Mouse (Mus musculus): ENCODE measurements around the gene Foxm1. TPM values are rescaled to one million over a fixed set of nuclear protein-coding genes. Genes with fewer than 3 reads are reported as not detected.

Gene Foxm1
- polyA plus RNA-seq, 1 experiment from 2014 or later: 25.7 TPM

DNA sequence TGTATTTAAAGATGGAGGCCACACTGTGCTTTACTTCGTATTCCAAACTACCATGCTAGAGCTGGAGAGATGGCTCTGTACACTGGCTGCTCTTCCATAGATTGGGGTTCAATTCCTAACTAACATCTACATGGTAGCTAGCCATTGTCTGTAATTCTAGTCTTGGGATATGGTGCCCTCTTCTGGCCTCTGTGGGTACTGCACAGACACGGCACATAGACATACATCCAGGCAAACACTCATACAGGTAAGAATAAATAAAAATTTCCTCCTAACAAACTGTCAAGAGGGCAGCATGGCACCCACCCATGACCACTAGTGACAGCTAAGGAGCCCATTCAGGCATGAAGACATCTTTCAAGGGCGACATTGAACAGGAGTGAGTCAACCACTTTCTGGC, 48.3 kb downstream of the Foxm1 start:
- Histone ChIP-seq H3K9me3 (no peaks in the 10 kb centered on the region), H3K27me3 (replicated peaks) (no peaks in the 10 kb centered on the region), H3K4me2 (replicated peaks) (no peak overlapping the region), H3K9ac (no peak overlapping the region), H3K4me1 (replicated peaks) (no peaks in the 10 kb centered on the region), H3K36me3 (peaks cover 40% of the 10 kb centered on the region), H3K27ac (no peak overlapping the region), H3K4me3 (replicated peaks) (no peak overlapping the region)
- 16% methylated on average over 3 of the region's 3 CpGs for WGBS
- peak; percentile 53 for ATAC-seq

- no peak for ATAC-seq
- Histone ChIP-seq H3K4me2 (replicated peaks) (no peak overlapping the region), H3K27ac (no peak overlapping the region), H3K4me1 (replicated peaks) (no peaks in the 10 kb centered on the region), H3K36me3 (peaks cover 7% of the 10 kb centered on the region; the same call in 1 of the 2 replicates), H3K9ac (no peak overlapping the region), H3K9me3 (no peaks in the 10 kb centered on the region), H3K27me3 (replicated peaks) (no peaks in the 10 kb centered on the region), H3K4me3 (replicated peaks) (no peak overlapping the region)
- 83% methylated on average over 5 of the region's 5 CpGs for WGBS
Observed at GRCm38 (mm10) chr6:128416169-128416568, 53.4 kb downstream of the Foxm1 start.

DNA sequence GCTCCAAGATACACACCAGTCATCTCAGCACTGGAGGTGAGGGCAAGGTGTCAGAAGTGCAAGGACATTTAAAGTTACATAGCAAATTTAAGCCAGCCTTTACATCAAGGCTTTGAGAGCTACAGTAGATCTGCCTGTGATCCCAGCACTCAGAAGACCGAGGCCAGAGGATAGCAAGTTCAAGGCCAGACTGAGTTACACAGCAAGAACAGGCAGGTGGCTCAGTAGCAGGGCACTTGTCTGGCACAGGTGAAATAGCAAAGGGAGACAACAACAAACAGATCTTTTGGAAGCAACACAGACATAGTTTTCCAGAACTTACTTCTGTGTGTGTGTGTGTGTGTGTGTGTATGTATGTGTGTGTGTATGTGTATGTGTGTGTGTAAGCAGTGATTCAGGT, 55.3 kb downstream of the Foxm1 start:
- H3K27me3 ChIP-seq (replicated peaks): no peaks in the 10 kb centered on the region
- H3K9ac ChIP-seq: no peak overlapping the region
- H3K36me3 ChIP-seq: no peaks in the 10 kb centered on the region
- H3K9me3 ChIP-seq: no peaks in the 10 kb centered on the region
- no peak overlapping the region for H3K27ac ChIP-seq
- no peak for ATAC-seq
- no peak overlapping the region for H3K4me2 ChIP-seq (replicated peaks)
- no peak overlapping the region for H3K4me3 ChIP-seq (replicated peaks)
- 0 out of 2 replicates have a peak, but pooled peaks cover 3% of the 10 kb centered on the region for H3K4me1 ChIP-seq (replicated peaks)
- WGBS: 77% methylated on average over 1 of the region's 1 CpGs

DNA sequence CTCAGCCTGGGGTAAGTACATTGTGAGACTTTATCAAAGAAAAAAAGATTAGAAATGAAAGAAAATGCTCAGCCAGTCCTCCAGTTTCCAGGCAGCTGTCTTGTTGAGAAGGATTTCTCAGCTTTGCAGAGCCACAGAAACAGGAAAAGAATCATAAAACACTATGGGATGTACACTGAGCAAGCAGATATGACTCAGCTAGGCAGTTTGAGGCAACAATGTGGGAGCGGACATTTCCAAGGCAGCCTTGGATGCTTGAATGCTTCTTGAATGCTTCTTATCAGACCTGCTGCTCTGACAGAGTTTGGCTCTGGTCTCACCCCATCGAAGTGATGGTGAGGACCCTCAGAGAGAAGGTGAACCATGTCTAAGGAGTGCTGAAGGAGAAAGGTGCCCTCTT, 58.3 kb downstream of the Foxm1 start:
- Histone ChIP-seq H3K27ac (0 out of 2 replicates have a peak overlapping the region, but pooled peaks have one; percentile 1), H3K27me3 (replicated peaks) (no peaks in the 10 kb centered on the region), H3K36me3 (no peaks in the 10 kb centered on the region), H3K4me1 (replicated peaks) (0 out of 2 replicates have a peak, but pooled peaks cover 3% of the 10 kb centered on the region), H3K9me3 (no peaks in the 10 kb centered on the region), H3K9ac (no peak overlapping the region), H3K4me2 (replicated peaks) (no peak overlapping the region), H3K4me3 (replicated peaks) (no peak overlapping the region)
- WGBS: 67% methylated on average over 2 of the region's 2 CpGs
- no peak for ATAC-seq

GRCm38 (mm10) chr6:128421480-128421879, 58.7 kb downstream of the Foxm1 start:
- Histone ChIP-seq H3K9me3 (no peaks in the 10 kb centered on the region), H3K4me2 (replicated peaks) (no peak overlapping the region), H3K36me3 (no peaks in the 10 kb centered on the region), H3K4me3 (replicated peaks) (no peak overlapping the region), H3K27me3 (replicated peaks) (no peaks in the 10 kb centered on the region), H3K9ac (no peak overlapping the region), H3K27ac (0 out of 2 replicates have a peak overlapping the region, but pooled peaks have one; percentile 1), H3K4me1 (replicated peaks) (0 out of 2 replicates have a peak, but pooled peaks cover 3% of the 10 kb centered on the region)
- no peak for ATAC-seq
- 87% methylated on average over 3 of the region's 3 CpGs for WGBS

DNA sequence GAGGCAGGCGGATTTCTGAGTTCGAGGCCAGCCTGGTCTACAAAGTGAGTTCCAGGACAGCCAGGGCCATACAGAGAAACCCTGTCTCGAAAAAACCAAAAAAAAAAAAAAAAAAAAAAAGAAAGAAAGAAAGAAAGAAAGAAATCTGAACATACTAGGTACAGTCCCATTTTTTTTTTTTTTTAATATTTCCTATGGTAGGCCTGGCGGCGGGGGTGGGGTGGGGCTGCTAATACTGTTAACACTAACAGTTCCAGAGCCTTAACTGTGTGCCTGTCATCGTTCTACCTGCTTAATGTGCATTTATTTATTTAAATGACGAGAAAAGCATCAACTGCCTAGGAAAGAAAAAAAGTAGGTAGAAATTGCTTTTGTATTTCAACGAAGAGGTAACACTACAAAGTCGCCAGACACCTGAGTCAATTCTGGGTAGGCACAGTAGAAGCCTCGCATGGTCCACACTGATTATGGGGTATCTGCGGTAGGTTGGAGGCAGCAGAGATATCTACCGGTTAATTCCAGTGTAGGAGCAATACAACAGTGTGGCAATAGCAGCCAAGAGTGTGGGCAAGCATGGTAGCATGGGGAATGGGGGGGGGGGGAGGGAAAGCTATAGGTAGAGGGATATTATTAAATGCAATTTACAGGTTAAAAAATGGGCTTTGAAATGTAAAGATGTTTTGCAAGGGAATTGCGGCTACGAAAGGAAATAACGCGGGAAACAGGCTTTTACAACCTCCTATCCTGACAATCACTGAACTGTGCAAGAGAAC, 60.9 kb downstream of the Foxm1 start:
- Histone ChIP-seq H3K27ac (peak overlapping the region; percentile 96), H3K27me3 (replicated peaks) (no peaks in the 10 kb centered on the region), H3K4me1 (replicated peaks) (0 out of 2 replicates have a peak, but pooled peaks cover 3% of the 10 kb centered on the region), H3K9me3 (no peaks in the 10 kb centered on the region), H3K36me3 (peaks cover under 1% of the 10 kb centered on the region; the same call in 1 of the 2 replicates), H3K9ac (peak overlapping the region; percentile 73), H3K4me3 (replicated peaks) (peak overlapping the region; percentile 62), H3K4me2 (replicated peaks) (peak overlapping the region; percentile 65)
- peak; percentile 44; the same call in 1 of the 2 replicates for ATAC-seq
- 40% methylated on average over 15 of the region's 16 CpGs for WGBS

DNA sequence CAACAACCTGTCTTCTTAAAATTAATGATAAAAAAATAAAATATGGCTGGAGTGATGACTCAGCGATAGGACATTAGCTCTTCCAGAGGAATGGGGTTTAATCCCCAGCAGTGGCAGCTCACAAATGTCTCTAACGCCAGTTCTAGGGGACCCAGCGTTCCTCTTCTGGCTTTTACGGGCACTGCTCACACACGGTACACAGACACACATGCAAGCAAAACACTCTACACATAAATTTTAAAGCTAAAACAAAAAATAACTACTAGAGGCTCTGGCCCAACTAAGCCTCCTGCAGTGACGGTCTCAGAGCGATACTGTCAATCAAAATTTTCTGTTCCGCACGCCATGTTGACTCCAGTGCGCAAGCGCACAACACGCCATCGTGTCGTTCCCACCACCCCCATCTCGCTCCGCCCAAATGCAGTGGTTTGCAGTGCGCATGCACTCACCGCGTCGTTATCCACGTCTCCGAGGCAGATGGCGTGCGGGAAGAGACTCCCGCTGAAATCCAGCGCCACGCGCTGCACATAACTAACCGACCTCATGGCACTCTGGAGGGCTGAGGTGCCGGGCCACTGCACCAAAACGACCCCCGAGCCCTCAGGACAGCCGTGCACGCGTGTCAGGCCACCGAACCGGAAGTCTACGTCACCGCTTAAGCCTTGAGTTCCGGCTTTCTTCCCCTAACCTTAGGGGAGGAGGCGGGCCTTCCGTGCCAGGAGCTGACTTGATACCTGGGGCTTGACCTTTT, 61.7 kb downstream of the Foxm1 start, which contains the start of gene Itfg2:
Gene Itfg2, minus strand, starts transcription at position 663 of the 751 bp plus-strand sequence.
- H3K4me1 ChIP-seq (replicated peaks): 0 out of 2 replicates have a peak, but pooled peaks cover 3% of the 10 kb centered on the region
- peaks cover 8% of the 10 kb centered on the region; the same call in 1 of the 2 replicates for H3K36me3 ChIP-seq
- peak within 1 kb of the TSS; percentile 73 for H3K9ac ChIP-seq
- H3K4me3 ChIP-seq (replicated peaks): peak within 1 kb of the TSS; percentile 62
- under 1% methylated on average over 42 of the region's 42 CpGs for WGBS
- ATAC-seq: peak; percentile 97
- H3K9me3 ChIP-seq: no peaks in the 10 kb centered on the region
- H3K27me3 ChIP-seq (replicated peaks): no peaks in the 10 kb centered on the region
- peak within 1 kb of the TSS; percentile 96 for H3K27ac ChIP-seq
- H3K4me2 ChIP-seq (replicated peaks): peak within 1 kb of the TSS; percentile 65

- no peak for ATAC-seq
- peak overlapping the region; percentile 62 for H3K4me3 ChIP-seq (replicated peaks)
- H3K36me3 ChIP-seq: peaks cover 12% of the 10 kb centered on the region
- no peaks in the 10 kb centered on the region for H3K9me3 ChIP-seq
- H3K27me3 ChIP-seq (replicated peaks): no peaks in the 10 kb centered on the region
- 0 out of 2 replicates have a peak overlapping the region, but pooled peaks have one; percentile 96 for H3K27ac ChIP-seq
- peak overlapping the region; percentile 65 for H3K4me2 ChIP-seq (replicated peaks)
- H3K9ac ChIP-seq: peak overlapping the region; percentile 73; the same call in 1 of the 2 replicates
- WGBS: 14% methylated on average over 9 of the region's 9 CpGs
- H3K4me1 ChIP-seq (replicated peaks): 0 out of 2 replicates have a peak, but pooled peaks cover 3% of the 10 kb centered on the region
Observed at GRCm38 (mm10) chr6:128425046-128425445, 62.3 kb downstream of the Foxm1 start.

Other genes starting within 250 kb of the Foxm1 start
- gene Tspan9, start 219.4 kb upstream of the Foxm1 start, polyA plus RNA-seq (2015; fragmentation: Nextera tagmentation; extraction: Ambion mirVana): 92.3 and 102 TPM in 2 replicates
- gene Tead4, start 62.1 kb upstream of the Foxm1 start, polyA plus RNA-seq (2015; fragmentation: Nextera tagmentation; extraction: Ambion mirVana): 2.2 and 2.5 TPM in 2 replicates
- 10.4 and 11.9 TPM in 2 replicates for gene Tulp3, start 7.1 kb upstream of the Foxm1 start, polyA plus RNA-seq (2015; fragmentation: Nextera tagmentation; extraction: Ambion mirVana)
- gene Rhno1, start 56 bp upstream of the Foxm1 start, polyA plus RNA-seq (2015; fragmentation: Nextera tagmentation; extraction: Ambion mirVana): 97.9 and 107 TPM in 2 replicates
- gene Tex52, start 12.5 kb downstream of the Foxm1 start, polyA plus RNA-seq (2015; fragmentation: Nextera tagmentation; extraction: Ambion mirVana): 0.13 and 0.16 TPM in 2 replicates
- not detected in 2 replicates for gene Gm44596, start 12.5 kb downstream of the Foxm1 start, polyA plus RNA-seq (2015; fragmentation: Nextera tagmentation; extraction: Ambion mirVana)
- 4.9 TPM in 2 replicates for gene Nrip2, start 36.3 kb downstream of the Foxm1 start, polyA plus RNA-seq (2015; fragmentation: Nextera tagmentation; extraction: Ambion mirVana)
- 24.4 and 24.8 TPM in 2 replicates for gene Itfg2, start 62.0 kb downstream of the Foxm1 start, polyA plus RNA-seq (2015; fragmentation: Nextera tagmentation; extraction: Ambion mirVana)
- gene Fkbp4, start 75.7 kb downstream of the Foxm1 start, polyA plus RNA-seq (2015; fragmentation: Nextera tagmentation; extraction: Ambion mirVana): 511 and 518 TPM in 2 replicates
- gene Pzp, start 163.8 kb downstream of the Foxm1 start, polyA plus RNA-seq (2015; fragmentation: Nextera tagmentation; extraction: Ambion mirVana): 2.0 and 3.8 TPM in 2 replicates
- 2.7 and 3.6 TPM in 2 replicates for gene A2ml1, start 218.6 kb downstream of the Foxm1 start, polyA plus RNA-seq (2015; fragmentation: Nextera tagmentation; extraction: Ambion mirVana)